Mouse (Mus musculus) left cerebral cortex, adult 8-10 months (tissue): ENCODE results near the gene Uhrf1bp1l. TPM values are rescaled to one million over a fixed set of nuclear protein-coding genes. Genes with fewer than 3 reads are reported as not detected.
"Not testable (repeated sequence)": the region's sequence is repeated elsewhere in the genome, so short reads cannot be mapped to it uniquely, and the experiment has no call there.

Experiments
- DNase-seq, 2 experiments: peaks; one replicate each; pipeline ENCODE4 v3.0.0; 2022; ENCODE audit warnings: low spot score in 2 of 2
- total RNA-seq, 4 experiments: library from RNA; stranded (reverse); gene quantifications; 2 replicates each; pipeline ENCODE4 v1.2.4; 2022

Gene Uhrf1bp1l
- total RNA-seq = 10 to 100 TPM; 77.4 to 87.0 (median 84.8) TPM

DNA sequence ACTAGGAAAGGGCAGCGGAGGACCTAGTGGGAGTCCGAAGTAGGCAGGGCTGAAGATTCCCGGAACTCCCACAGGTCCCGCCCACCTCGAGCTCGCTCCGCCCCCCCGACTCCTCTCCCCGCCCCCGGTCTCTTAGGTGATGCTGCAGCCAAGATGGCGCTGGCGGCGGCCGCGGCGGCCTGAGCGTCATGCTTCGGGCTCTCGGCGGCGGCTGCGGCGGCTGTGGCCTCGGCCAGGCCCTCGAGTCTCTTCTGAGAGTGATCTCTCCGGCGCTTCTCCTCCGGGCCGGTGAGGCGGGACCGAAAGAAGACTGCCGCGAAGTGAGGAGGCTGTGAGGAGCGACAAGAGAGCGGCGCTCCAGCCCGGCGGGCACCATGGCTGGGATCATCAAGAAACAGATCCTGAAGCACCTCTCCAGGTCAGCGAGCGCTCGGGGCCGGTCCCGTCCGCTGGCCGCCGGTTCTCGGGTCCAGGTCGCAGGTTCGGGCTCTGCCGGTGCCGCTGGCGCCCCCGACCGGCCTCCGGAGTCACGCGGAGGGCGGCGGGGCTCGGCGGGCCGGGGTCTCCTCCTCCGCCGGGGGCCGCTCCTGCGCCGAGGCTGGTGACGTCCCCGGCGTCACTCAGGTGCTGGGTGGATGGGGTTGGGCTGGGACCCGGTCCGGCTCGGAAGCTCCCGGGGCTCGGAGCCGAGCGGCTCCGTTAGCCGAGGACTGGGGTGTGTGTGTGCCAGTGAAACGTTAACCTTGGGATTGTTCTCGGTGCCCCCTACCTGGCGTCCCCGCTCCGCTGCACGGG lies at the start of gene Uhrf1bp1l:
Gene Uhrf1bp1l, plus strand, starts transcription at position 121 of the 795 bp plus-strand sequence.
- peak; percentile 69 to 81 for DNase-seq

- DNase-seq = no peak
Measured at GRCm38 (mm10) chr10:89695194-89695911, 49.4 kb upstream of the Uhrf1bp1l start.

DNA sequence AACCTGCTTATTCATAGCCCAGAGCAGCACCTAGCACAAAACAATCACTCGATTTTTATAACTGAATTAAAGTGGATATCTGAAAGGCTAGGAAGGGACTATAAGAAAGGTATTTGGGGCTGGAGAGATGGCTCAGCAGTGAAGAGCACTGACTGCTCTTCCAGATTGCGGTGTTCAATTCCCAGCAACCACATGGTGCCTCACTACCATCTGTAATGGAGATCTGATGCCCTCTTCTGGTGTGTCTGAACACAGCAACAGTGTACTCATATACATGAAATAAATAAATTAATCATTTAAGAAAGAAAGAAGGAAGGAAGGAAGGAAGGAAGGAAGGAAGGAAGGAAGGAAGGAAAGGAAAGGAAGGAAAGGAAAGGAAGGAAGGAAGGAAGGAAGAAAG lies 48.5 kb upstream of the Uhrf1bp1l start:
- DNase-seq = not testable (repeated sequence)

- DNase-seq = no peak
Measured at GRCm38 (mm10) chr10:89697956-89698355, 46.8 kb upstream of the Uhrf1bp1l start.

DNA sequence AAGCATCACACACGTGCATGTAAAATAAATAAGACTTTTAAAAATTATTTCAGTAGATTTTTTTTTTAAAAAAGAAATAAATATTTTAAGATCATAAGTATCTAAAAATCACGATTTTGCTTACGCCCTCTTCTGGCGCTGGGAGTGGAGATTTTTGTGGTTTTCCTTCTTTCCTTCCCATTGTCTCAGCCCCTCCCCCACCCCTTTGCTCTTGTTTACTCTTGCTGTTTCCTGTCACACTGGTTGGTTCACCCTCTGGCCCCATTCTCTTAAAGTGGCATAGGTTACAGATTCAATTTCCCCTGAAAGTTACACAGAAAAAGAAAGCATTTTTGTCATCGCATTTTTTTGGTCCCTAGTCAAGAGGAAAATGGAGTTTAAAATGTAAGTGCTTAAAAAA lies 41.7 kb upstream of the Uhrf1bp1l start:
- no peak for DNase-seq

GRCm38 (mm10) chr10:89707397-89707796 lies 37.4 kb upstream of the Uhrf1bp1l start:
- DNase-seq = no peak

- no peak for DNase-seq
Measured at GRCm38 (mm10) chr10:89708720-89709119, 36.1 kb upstream of the Uhrf1bp1l start.

DNA sequence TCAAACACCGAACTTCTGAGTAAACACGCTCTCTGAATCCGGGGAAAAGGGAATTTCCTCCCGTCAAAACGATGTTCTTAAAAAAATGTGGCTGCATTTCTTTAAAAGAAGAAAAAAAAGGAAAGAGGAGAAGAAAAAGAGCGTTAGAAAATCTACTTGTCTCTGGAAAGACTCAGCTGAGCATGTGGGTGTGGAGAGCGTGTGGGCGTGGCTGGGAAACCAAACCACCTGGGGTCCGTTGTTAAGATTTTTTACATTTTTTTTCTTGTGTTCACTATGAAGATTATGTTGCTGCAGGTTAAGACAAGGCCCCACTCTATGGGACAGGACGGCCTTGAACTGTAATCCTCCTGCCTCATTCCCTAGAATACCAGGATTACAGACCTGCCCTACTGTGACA lies 29.9 kb upstream of the Uhrf1bp1l start:
- DNase-seq = peak in 1 of 2 experiments; percentile 17

- DNase-seq = no peak
Measured at GRCm38 (mm10) chr10:89720252-89720651, 24.5 kb upstream of the Uhrf1bp1l start.

DNA sequence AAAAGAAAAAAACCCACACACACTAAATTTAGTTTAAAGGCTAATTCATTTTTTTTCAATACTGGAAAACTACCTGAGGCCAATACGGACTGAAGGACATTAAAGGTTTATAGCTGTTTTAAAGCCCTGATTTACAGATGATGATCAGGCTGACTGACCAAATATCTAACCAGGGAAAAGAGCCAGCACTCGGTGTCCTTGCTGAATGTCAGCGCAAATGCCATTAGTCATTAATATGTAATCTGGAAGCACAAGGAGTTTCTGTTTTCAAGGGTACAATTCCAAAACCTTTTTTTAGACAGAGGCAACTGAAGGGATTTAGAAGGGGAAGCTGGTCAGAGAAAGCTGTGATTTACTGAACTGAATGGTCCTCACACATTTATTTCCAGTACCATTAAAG lies 24.0 kb upstream of the Uhrf1bp1l start:
- DNase-seq = no peak

DNA sequence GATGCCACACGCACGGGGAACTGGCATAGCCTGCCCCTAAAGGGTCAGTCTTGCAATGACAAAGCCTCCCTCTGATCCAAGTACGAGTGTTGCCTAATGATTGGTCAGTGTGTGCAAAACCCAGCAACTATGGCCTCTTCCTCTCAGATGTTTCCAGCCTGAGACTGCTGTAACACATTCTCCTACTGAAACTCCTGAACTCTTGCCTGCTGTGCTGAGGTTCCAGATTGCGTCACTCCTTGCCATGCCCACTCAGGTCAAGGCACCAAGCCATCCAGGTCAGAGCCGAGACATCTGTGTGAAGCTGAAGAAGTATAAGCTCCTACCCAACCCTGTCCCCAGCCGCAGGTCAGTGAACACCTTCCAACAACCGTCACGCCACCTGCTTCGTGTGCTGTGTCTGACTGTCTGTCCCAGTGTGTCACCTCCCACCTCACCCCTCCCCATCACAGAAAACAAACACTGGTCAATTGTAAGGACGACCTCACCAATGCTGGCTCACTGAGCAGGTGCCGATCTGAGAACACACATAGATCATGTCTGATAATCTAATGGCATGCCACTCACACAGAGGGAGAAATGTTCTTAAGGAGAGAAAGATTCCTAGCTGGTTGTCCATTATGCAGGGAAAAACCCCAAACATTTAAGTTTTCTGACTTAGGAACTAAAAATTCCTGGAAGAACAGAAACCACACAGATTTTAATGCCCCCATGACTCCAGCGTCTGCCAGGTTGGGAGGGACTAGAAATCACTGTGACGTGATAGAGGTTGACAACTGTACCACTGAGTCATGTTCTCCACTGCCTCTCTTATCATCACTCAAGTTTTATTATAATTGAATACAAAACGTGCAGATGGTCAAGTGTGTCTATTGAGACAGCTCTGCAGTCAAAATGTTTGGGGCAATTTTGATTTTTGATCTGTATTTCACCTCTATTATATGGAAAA lies 22.3 kb upstream of the Uhrf1bp1l start:
- DNase-seq = no peak

DNA sequence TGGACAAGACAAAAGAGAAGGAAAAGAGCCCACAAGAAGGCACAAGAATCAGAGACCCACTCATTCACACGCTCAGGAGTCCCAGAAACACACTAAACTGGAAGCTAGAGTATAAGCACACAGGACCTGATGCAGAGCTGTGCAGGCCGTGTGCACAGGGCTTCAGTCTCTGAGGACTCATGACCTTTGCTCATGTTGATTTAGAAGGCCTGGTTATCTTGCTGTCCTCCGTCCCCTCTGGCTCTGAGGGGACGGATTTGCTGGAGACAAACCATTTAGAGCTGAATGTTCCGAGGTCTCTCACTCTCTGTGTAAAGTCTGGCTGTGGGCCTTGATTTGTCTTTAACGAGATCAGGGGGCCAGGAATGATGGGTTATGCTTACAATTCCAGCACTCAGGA lies 14.4 kb upstream of the Uhrf1bp1l start:
- no peak for DNase-seq

DNA sequence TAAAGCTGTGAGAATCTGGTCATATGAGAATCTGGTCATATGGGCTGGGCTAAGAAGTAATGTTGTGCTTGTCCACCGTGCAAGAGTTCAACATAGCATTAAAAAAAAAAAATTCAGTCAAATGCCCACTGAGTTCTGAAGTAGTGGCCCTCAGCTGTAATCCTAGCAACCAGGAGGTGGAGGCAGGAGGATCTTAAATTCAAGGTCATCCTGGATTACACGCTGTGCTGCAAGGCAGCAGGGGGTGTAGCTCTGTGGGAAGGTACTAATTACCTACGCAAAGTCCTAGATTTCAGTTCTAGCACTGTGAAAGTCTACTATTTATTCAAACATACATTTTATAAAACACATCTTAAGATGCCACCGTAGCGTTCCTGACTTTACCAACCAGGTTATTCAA lies 13.4 kb upstream of the Uhrf1bp1l start:
- no peak for DNase-seq

DNA sequence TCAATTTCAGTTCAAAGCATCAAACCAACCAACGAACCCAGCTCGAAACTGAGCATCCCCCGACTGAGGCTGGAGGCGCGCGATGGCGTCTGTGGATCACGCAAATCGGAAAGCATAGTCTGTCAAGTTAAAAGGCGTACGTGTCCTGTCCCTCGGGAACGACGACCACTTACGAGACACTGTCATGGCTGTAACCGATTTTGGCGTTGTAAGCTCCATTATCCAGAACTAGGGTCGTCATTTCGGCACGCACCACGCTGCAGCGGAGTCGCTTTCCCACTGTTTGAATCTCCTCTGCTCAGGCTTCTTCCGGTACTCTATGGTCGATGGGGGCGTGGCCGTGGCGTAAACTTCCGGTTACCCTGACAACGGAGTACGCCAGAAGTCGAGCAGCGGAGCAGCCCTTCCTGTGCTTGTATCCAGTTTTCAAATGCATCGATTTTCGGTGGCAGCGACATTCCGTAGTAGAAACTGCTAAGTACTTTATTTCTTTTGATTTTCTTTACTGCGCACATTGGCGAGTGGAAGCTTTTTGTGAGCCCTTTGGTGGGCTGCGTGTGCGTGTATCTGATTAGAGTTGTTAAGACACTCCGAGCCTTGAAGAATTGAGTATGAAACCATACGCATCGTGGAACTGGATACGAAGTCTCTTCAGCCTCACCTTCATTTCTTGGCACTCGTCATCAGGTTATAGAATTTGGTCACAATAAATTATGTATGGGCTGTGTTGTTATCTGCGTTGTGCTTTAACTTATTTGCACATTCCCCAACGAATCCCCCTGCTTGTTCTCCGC lies 12.6 kb upstream of the Uhrf1bp1l start, which contains the start of gene Actr6:
Gene Actr6, minus strand, starts transcription at position 295 of the 794 bp plus-strand sequence.
- peak; percentile 88 to 91 for DNase-seq

- DNase-seq = no peak
Measured at GRCm38 (mm10) chr10:89737092-89737491, 7.7 kb upstream of the Uhrf1bp1l start.

- DNase-seq = no peak
Measured at GRCm38 (mm10) chr10:89737887-89738286, 6.9 kb upstream of the Uhrf1bp1l start.

DNA sequence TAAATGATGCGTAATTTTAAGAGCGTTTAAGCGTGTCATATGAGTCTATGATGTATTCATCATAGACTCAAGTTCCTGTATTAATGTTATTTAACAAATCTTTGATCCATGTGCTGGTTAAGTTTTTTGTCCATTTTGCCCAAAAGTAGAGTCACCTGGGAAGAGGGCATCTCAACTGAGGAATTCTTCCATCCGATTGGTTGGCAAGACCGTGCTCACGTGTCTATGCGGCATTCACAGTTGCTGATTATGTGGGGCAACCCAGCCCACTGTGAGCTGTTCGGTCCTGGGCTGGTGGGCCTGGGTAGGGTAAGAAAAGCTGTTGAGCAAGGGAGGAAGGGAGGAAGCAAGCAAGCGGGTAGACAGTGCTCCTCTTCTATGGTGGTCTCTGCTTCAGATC lies 6.4 kb upstream of the Uhrf1bp1l start:
- no peak for DNase-seq

DNA sequence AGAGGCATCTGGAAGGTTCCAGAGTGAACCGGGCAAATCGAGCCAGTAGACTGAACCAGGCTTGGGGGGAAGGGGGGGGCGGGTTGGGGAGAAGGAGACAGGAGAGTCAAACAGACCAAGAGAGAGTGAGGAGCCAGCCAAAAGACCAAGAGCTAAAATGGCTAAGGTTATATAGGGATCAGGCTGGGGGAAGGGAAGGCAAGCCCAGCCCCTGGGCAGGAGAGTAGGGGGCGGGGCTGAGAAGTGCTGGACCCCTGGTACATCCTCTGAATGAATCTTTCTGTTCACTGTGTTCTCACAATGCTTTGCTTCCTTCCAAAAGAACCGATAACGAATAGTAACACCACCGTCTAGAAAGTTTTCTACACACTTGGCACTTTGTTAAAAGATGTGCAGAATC lies 5.1 kb upstream of the Uhrf1bp1l start:
- no peak for DNase-seq

DNA sequence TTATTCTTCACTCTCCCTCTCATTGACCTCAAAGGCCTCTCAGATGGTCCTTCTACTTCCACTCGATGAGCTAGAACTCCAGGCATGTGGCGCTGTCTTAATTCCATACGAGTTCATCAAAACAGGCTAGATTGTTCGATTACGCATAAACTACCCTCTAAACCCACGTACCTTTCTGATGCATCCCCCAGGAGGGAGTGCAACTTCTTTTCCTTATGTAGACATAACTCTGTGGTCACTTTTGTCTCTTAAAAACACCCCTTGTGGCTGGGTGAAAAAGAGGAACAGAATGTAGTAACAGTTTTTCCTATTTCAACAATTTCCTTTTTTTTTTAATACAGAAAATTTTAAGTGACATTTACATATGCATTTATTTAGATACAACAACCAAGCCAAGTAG lies 3.8 kb upstream of the Uhrf1bp1l start:
- DNase-seq = no peak

- DNase-seq = no peak
Measured at GRCm38 (mm10) chr10:89743266-89743665, 1.5 kb upstream of the Uhrf1bp1l start.

- no peak for DNase-seq
Measured at GRCm38 (mm10) chr10:89744341-89744740, 450 bp upstream of the Uhrf1bp1l start.
